Mouse (Mus musculus) activated CD4-positive, CD25-positive, alpha-beta regulatory T cell, adult 9 weeks (primary cell): Measurements from ENCODE around the gene Arhgap23. TPM values are rescaled to one million over a fixed set of nuclear protein-coding genes. Genes with fewer than 3 reads are reported as not detected.

Source experiments
- polyA plus RNA-seq: library from polyadenylated mRNA; unstranded; fragments of 100-300 nt; shearing (Covaris generic); gene quantifications from one replicate; pipeline ENCODE4 v1.2.1, GENCODE M21; 2017

The Arhgap23 gene
- polyA plus RNA-seq, result not detected

DNA sequence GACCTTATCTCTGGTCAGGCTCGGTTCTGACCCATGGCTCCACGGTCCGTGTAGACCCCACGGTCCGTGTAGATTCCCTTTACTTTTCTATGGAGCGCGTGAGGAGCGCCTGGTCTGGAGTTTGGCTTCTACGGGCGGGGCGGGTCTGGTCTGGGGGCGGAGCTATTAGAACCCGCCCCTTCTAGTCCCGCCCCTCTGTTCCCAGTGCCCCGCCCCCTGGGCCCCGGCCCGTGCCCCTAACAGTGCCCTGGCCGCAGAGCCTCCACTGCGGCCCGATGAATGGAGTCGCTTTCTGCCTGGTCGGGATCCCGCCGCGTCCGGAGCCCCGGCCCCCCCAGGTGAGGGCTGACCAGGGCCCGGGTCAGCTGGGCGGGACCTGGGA is at the start of gene Arhgap23:
Arhgap23 (plus strand) TSS at position 204 of the 382 bp plus-strand sequence.

DNA sequence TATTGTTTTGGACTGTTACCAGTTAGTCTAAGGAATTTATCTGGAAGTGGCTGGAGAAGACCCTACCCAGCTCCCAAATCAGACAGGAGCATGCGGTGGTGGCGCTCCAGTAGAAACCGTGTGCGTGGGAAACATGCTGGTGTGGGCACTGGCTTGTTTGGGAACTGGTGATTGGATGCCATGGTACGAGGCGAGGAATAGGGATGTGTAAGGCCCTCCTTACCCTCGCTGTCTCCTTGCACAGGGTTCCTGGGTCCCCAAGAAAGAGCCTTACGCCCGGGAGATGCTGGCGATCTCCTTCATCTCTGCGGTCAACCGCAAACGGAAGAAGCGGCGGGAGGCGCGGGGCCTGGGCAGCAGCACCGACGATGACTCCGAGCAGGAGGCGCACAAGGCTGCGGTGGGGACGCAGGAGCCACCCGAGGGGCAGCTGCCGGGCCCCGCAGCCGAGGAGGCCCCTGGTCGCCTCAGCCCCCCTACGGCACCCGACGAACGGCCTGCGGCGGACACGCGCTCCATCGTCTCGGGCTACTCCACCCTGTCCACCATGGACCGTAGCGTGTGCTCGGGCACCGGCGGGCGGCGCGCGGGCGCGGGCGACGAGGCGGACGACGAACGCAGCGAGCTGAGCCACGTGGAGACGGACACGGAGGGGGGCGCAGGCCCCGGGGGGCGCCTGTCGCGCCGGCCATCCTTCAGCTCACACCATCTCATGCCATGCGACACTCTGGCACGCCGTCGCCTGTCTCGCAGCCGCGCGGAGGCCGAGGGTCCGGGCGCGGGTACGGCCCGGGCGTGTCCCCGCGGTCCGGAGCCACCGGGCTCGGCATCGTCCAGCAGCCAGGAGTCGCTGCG is 84.8 kb downstream of the Arhgap23 start, which contains the start of gene 4933428G20Rik:
4933428G20Rik (minus strand) TSS at position 476 of the 855 bp plus-strand sequence.

Other genes with a start within 250 kb of the Arhgap23 start
- gene Kpnb1, start 227.7 kb upstream of the Arhgap23 start, polyA plus RNA-seq, result 30.9 TPM
- 28.7 TPM for gene Npepps, start 134.9 kb upstream of the Arhgap23 start, polyA plus RNA-seq
- gene Mrpl45, start 99.8 kb upstream of the Arhgap23 start, polyA plus RNA-seq, result 32.3 TPM
- 0.16 TPM for gene Gpr179, start 63.5 kb upstream of the Arhgap23 start, polyA plus RNA-seq
- gene Socs7, start 53.0 kb upstream of the Arhgap23 start, polyA plus RNA-seq, result 1.2 TPM
- gene 4933428G20Rik, start 84.8 kb downstream of the Arhgap23 start, polyA plus RNA-seq, result not detected
- not detected for gene Srcin1, start 160.7 kb downstream of the Arhgap23 start, polyA plus RNA-seq
- 0.59 TPM for gene Epop, start 214.2 kb downstream of the Arhgap23 start, polyA plus RNA-seq
- 13.3 TPM for gene Mllt6, start 247.9 kb downstream of the Arhgap23 start, polyA plus RNA-seq